Mouse (Mus musculus) CH12.LX (cell line): ENCODE data around the gene Golgb1.

Experiments used
- CTCF ChIP-seq, 2 experiments: IDR thresholded peaks in 1 of 2; conservative IDR thresholded peaks in 1 of 2; 2 replicates each; pipeline ENCODE4 v1.5.1; 2011 to 2012; ENCODE audit warnings: low read depth in 2 of 2, low read length in 2 of 2, improper control_type of control experiment in 1 of 2, inconsistent platforms in 1 of 2, mild to moderate bottlenecking in 1 of 2, moderate library complexity in 1 of 2
- POLR2A ChIP-seq: IDR thresholded peaks from 2 replicates; pipeline ENCODE4 v1.6.1; 2011; ENCODE audit warnings: low read depth, mild to moderate bottlenecking, improper control_type of control experiment, low read length

DNA sequence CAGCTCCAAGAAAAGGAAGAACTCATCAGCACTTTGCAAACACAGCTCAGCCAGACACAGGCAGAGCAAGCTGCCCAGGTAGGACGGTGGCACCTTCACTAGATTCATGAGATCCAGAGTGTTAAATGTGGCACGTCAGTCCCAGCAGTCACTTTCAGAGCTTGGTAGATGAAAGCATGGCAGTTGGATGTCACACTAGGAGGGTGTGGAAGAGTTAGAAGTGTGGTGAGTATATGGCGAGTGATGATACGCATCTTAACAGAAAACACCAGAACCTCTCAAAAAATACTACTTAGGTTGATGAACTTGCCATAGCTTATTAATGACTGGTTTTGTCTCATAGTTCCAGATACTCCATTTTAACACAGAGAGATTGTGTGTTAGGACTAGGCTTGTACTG, 16.5 kb downstream of the Golgb1 start:
- no peak for TF ChIP-seq POLR2A
- TF ChIP-seq CTCF (conservative IDR thresholded peaks at IDR 0.05 in 1 of 2, IDR thresholded peaks at IDR 0.05 in 1 of 2; ENCODE audit: low read depth in 2 of 2, low read length in 2 of 2), result no peak
